Comparison of ENCODE assay signal across 11 mouse cellular contexts in genomic region chr16:64872296-64872695, GRCm38 (mm10). TPM values are rescaled to one million over a fixed set of nuclear protein-coding genes. Genes with fewer than 3 reads are reported as not detected.
DNase-seq lines count a peak whose midpoint lies in the region; ATAC-seq lines count a peak whose summit lies in the region.
"Had no signal": no experiment of that assay in that cellular context is flagged by ENCODE, and none has a peak within 500 bp of the region (broad histone marks: within the 10 kb centered on the region; RNA-seq: fewer than 3 reads in every experiment).

No protein-coding gene starts in this region.

- H3K4me3 ChIP-seq in heart, embryonic 10.5 days, result no peak overlapping the region
- H3K4me3 ChIP-seq in heart, embryonic 12.5 days, result no peak overlapping the region

- H3K9ac ChIP-seq in heart, embryonic 12.5 days, result no peak overlapping the region
- H3K9ac ChIP-seq: embryonic facial prominence, embryonic 15.5 days had no signal

- H3K9me3 ChIP-seq in heart, embryonic 10.5 days, result no peaks in the 10 kb centered on the region
- H3K9me3 ChIP-seq in heart, embryonic 12.5 days (replicated peaks), result no peaks in the 10 kb centered on the region
- H3K9me3 ChIP-seq: embryonic facial prominence, embryonic 15.5 days had no signal

- no peaks in the 10 kb centered on the region for H3K4me1 ChIP-seq in heart, embryonic 10.5 days
- H3K4me1 ChIP-seq in heart, embryonic 12.5 days (replicated peaks), result no peaks in the 10 kb centered on the region
- H3K4me1 ChIP-seq: embryonic facial prominence, embryonic 15.5 days had no signal

- H3K27ac ChIP-seq in heart, embryonic 10.5 days, result no peak overlapping the region
- no peak overlapping the region for H3K27ac ChIP-seq in heart, embryonic 12.5 days (ENCODE audit: poor library complexity, severe bottlenecking)
- H3K27ac ChIP-seq: embryonic facial prominence, embryonic 15.5 days; hindbrain, postnatal 0 days; liver, embryonic 14.5 days had no signal

- WGBS in heart, embryonic 10.5 days, result 18% methylated on average over 3 of the region's 3 CpGs
- WGBS in heart, embryonic 12.5 days, result 35% methylated on average over 3 of the region's 3 CpGs

- peak; percentile 90 for DNase-seq in heart, adult 11 months
- DNase-seq in heart, embryonic 10.5 days (ENCODE audit: low spot score), result no peak
- DNase-seq in thymus, postnatal 0 days (ENCODE audit: low spot score), result peak; percentile 22
- DNase-seq in thymus, postnatal 36 days, result no peak
- no peak for DNase-seq in layer of hippocampus, postnatal 14 days (ENCODE audit: low spot score in 2 of 2)
- no peak for DNase-seq in left cerebral cortex, adult 18-20 months (ENCODE audit: low spot score in 2 of 2)
- DNase-seq in spleen, adult 12 weeks (ENCODE audit: low spot score), result no peak

- H3K36me3 ChIP-seq in heart, embryonic 10.5 days, result no peaks in the 10 kb centered on the region
- H3K36me3 ChIP-seq in heart, embryonic 12.5 days, result no peaks in the 10 kb centered on the region
- H3K36me3 ChIP-seq: embryonic facial prominence, embryonic 15.5 days had no signal

- ATAC-seq in heart, embryonic 12.5 days (ENCODE audit: insufficient number of reproducible peaks, low FRiP score), result 0 out of 2 replicates have a peak, but pooled peaks have one; percentile 41
- ATAC-seq: hindbrain, postnatal 0 days had no signal

- no peaks in the 10 kb centered on the region for H3K27me3 ChIP-seq in heart, embryonic 10.5 days (ENCODE audit: insufficient read depth, poor library complexity, severe bottlenecking)
- H3K27me3 ChIP-seq in heart, embryonic 12.5 days (replicated peaks), result no peaks in the 10 kb centered on the region
- H3K27me3 ChIP-seq: embryonic facial prominence, embryonic 15.5 days had no signal

- peak overlapping the region; percentile 62; the same call in 1 of the 2 replicates for H3K4me2 ChIP-seq in heart, embryonic 12.5 days

RNA-seq across cellular contexts. Expression of gene Cggbp1, which starts 20.5 kb away (rescaled TPM):
- polyA plus RNA-seq in heart, embryonic 10.5 days (2016; fragmentation: Nextera tagmentation; extraction: Ambion mirVana), result 63.7 and 67.6 TPM in 2 replicates
- polyA plus RNA-seq in thymus, postnatal 0 days (2015; fragmentation: Nextera tagmentation; extraction: Ambion mirVana), result 56.2 and 57.7 TPM in 2 replicates
- 78.3 and 80.8 TPM in 2 replicates for polyA plus RNA-seq in heart, embryonic 12.5 days (2016; fragmentation: Nextera tagmentation; extraction: Ambion mirVana)
- 10 to 100 TPM; 52.1 to 57.7 TPM for total RNA-seq in layer of hippocampus, postnatal 14 days (2021)
- 10 to 100 TPM; 59.0 to 62.7 TPM for total RNA-seq in left cerebral cortex, adult 18-20 months (2021)

RNA-seq across cellular contexts. Expression of gene Zfp654, which starts 20.8 kb away (rescaled TPM):
- polyA plus RNA-seq in heart, embryonic 10.5 days (2016; fragmentation: Nextera tagmentation; extraction: Ambion mirVana), result 6.6 and 7.0 TPM in 2 replicates
- 5.1 and 6.2 TPM in 2 replicates for polyA plus RNA-seq in thymus, postnatal 0 days (2015; fragmentation: Nextera tagmentation; extraction: Ambion mirVana)
- polyA plus RNA-seq in heart, embryonic 12.5 days (2016; fragmentation: Nextera tagmentation; extraction: Ambion mirVana), result 10.0 and 10.3 TPM in 2 replicates
- total RNA-seq in layer of hippocampus, postnatal 14 days (2021), result 10 to 100 TPM; 12.9 TPM
- 10 to 100 TPM; 17.1 to 17.7 TPM for total RNA-seq in left cerebral cortex, adult 18-20 months (2021)

Comparison
In these comparisons a context has a peak if more than half of its experiments do, and no peak if none do; other contexts are left out.
1. DNase-seq: peak in heart, adult 11 months (single experiment) and thymus, postnatal 0 days (single experiment); none in heart, embryonic 10.5 days (single experiment), thymus, postnatal 36 days (0 of 2), layer of hippocampus, postnatal 14 days (0 of 2), left cerebral cortex, adult 18-20 months (0 of 2) and spleen, adult 12 weeks (single experiment).